Mouse (Mus musculus) forebrain, embryonic 11.5 days (tissue): ENCODE measurements around the gene Rpn2. TPM values are rescaled to one million over a fixed set of nuclear protein-coding genes. Genes with fewer than 3 reads are reported as not detected.
A peak's percentile ranks its signal among the peaks of the same experiment; 100 is the strongest.

Experiments used
- ATAC-seq: fragments of 200-750 bp; cut with Nextera tagmentation; replicated peaks from 2 replicates; pipeline ENCODE4 v1.8.0; 2017; ENCODE audit warnings: moderate TSS enrichment; ENCODE audit not compliant: low FRiP score
- DNase-seq: peaks from one replicate; pipeline ENCODE4 v3.0.0-alpha.2; 2017; ENCODE audit warnings: low spot score
- H3K27ac ChIP-seq: fragments of 300-500 bp; sonication (generic); 2 replicates; pipeline ENCODE4 v1.5.1; 2014; ENCODE audit warnings: low read depth, low read length
- H3K27me3 ChIP-seq: fragments of 300-500 bp; sonication (generic); 2 replicates; pipeline ENCODE4 v1.6.1; 2014; ENCODE audit warnings: mild to moderate bottlenecking, low read length, mixed read lengths; ENCODE audit not compliant: control insufficient read depth, insufficient read depth
- H3K36me3 ChIP-seq: fragments of 300-500 bp; sonication (generic); 2 replicates; pipeline ENCODE4 v1.6.1; 2014; ENCODE audit warnings: mild to moderate bottlenecking, low read length, moderate library complexity, mixed read lengths; ENCODE audit not compliant: control insufficient read depth, insufficient read depth
- H3K4me1 ChIP-seq: fragments of 300-500 bp; sonication (generic); replicated peaks from 2 replicates; pipeline ENCODE4 v1.6.1; 2014; ENCODE audit warnings: low read length, mixed read lengths; ENCODE audit not compliant: control insufficient read depth, insufficient read depth
- H3K4me2 ChIP-seq: fragments of 300-500 bp; sonication (generic); 2 replicates; pipeline ENCODE4 v1.6.1; 2014; ENCODE audit warnings: low read depth, mild to moderate bottlenecking, low read length, moderate library complexity, mixed read lengths; ENCODE audit not compliant: severe bottlenecking
- H3K4me3 ChIP-seq: fragments of 300-500 bp; sonication (generic); 2 replicates; pipeline ENCODE4 v1.5.1; 2014; ENCODE audit warnings: low read depth, low read length
- H3K9ac ChIP-seq: fragments of 300-500 bp; sonication (generic); 2 replicates; pipeline ENCODE4 v1.6.1; 2014; ENCODE audit warnings: low read length
- H3K9me3 ChIP-seq: fragments of 300-500 bp; sonication (generic); 2 replicates; pipeline ENCODE4 v1.6.1; 2016; ENCODE audit warnings: low read length, mixed read lengths; ENCODE audit not compliant: control insufficient read depth
- WGBS: fragments of 180-500 bp; shearing (Covaris S2); extraction: QIAGEN DNeasy Blood & Tissue Kit; methylation state at CpG from one replicate; pipeline ENCODE4 v1.1.7; 2014; 5-methylcytosine and 5-hydroxymethylcytosine counted together
- polyA plus RNA-seq: library from polyadenylated mRNA; unstranded; fragments of >200 nt; fragmentation: Nextera tagmentation; extraction: Ambion mirVana; gene quantifications from 2 replicates; pipeline ENCODE4 v1.2.1, GENCODE M21; 2014

Rpn2 gene
- polyA plus RNA-seq = 272 and 277 TPM in 2 replicates

DNA sequence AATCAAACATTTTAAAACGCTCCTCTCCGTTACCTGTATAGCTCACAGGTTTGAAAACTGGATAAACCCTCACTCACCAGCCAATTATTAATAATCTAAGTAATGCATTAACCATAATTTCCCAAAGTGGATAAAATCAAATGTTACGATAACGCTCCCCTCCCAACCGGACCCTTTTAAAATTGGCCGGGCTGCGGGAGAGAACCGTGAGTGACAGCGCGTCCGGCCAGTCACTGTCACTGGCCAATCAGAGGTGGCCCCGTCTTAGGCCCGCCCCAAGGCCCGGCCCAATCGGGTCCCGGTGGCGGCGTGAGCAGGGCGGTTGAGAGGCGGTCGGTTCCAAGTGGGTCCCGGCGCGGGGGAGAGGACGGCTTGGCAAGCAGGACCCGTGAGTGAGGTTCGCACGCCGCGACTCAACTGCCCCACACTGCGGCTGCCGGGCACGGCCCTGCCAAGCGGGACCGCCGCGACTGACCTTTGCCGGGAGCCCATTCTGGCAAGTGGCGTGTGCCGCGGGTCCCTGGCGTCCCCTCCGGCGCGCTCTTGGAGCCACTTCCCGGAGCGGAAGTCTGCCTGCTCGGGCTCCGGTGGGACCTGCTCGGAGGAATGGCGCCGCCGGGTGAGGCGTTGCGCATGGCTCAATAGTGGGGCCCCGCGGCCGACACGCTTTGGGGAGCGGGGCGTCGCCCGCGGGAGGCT is at the start of gene Rpn2:
TSS of gene Rpn2 (plus strand) at position 301 of the 699 bp plus-strand sequence.
- no peaks in the 10 kb centered on the region for H3K9me3 ChIP-seq
- under 1% methylated on average over 64 of the region's 64 CpGs for WGBS
- peaks cover 8% of the 10 kb centered on the region; the same call in 1 of the 2 replicates for H3K36me3 ChIP-seq
- H3K27me3 ChIP-seq = no peaks in the 10 kb centered on the region
- H3K4me3 ChIP-seq = peak within 1 kb of the TSS; percentile 87
- peak within 1 kb of the TSS; percentile 87 for H3K9ac ChIP-seq
- peak; percentile 98 for DNase-seq
- H3K4me1 ChIP-seq = peaks cover 12% of the 10 kb centered on the region
- peak within 1 kb of the TSS; percentile 81 for H3K4me2 ChIP-seq
- peak within 1 kb of the TSS; percentile 88 for H3K27ac ChIP-seq
- ATAC-seq = peak; percentile 100

DNA sequence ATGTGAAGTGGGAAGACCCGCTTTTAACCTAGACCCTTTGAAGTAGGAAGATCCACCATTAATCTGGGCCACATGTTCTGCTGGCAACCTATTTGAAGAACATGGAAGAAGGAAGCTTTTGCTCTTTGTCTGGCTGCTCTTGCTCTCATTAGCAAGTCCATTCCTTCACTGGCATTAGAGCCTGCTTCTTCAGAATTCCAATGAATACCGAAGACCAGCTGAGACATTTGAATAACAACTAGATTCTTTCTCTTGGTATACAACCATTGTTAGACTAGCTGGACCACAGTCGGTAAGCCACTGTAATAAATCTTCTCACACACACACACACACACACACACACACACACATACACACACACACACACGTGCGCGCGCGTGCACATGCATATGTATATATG is 42.9 kb upstream of the Rpn2 start:
- no peak overlapping the region for H3K4me3 ChIP-seq
- H3K27me3 ChIP-seq = no peaks in the 10 kb centered on the region
- no peak overlapping the region for H3K4me2 ChIP-seq
- no peaks in the 10 kb centered on the region for H3K9me3 ChIP-seq
- H3K27ac ChIP-seq = no peak overlapping the region
- ATAC-seq (no peak), DNase-seq (no peak)
- H3K4me1 ChIP-seq = no peaks in the 10 kb centered on the region
- 85% methylated on average over 8 of the region's 8 CpGs for WGBS
- H3K36me3 ChIP-seq = no peaks in the 10 kb centered on the region
- no peak overlapping the region for H3K9ac ChIP-seq

DNA sequence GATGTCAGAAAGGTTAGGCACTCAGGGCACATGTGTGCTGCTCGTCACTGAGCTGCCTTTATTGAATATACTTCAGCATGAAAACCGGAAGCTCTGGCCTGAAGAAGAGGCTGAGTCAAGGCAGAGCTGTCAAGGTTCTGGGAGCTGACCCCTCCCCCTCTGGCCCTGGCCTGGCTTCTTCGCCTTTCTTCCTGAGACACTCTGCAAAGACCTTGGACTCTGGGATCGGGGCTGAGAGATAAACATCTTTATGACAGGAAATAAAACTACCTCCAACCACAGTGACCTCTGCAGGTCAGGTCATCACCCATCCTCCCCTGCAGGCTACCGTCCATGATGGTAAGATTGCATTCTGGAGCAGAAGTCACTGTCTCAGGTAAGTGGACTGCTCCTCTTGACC is 33.8 kb upstream of the Rpn2 start:
- H3K27me3 ChIP-seq = no peaks in the 10 kb centered on the region
- H3K36me3 ChIP-seq = no peaks in the 10 kb centered on the region
- H3K9ac ChIP-seq = no peak overlapping the region
- H3K4me1 ChIP-seq = no peaks in the 10 kb centered on the region
- no peaks in the 10 kb centered on the region for H3K9me3 ChIP-seq
- no peak overlapping the region for H3K27ac ChIP-seq
- no peak overlapping the region for H3K4me3 ChIP-seq
- DNase-seq (no peak), ATAC-seq (no peak)
- WGBS = 73% methylated on average over 5 of the region's 5 CpGs
- H3K4me2 ChIP-seq = no peak overlapping the region

DNA sequence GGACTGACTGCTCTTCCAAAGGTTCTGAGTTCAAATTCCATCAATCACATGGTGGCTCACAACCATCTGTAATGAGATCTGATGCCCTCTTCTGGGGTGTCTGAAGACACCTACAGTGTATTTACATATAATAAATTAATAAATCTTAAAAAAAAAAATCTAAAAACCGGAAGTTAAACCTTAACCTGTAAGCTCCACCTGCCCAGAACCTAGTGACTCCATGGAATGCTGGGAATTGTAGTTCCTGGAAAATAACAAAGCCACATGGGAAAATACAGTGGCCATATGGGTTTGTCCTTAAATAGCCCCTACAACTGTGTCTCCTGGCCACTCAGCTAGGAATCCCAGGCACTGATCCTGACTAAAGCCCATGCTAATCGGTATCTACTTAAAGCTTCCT is 33.2 kb upstream of the Rpn2 start:
- H3K27ac ChIP-seq = no peak overlapping the region
- DNase-seq (no peak), ATAC-seq (no peak)
- H3K4me1 ChIP-seq = no peaks in the 10 kb centered on the region
- no peak overlapping the region for H3K4me3 ChIP-seq
- 72% methylated on average over 2 of the region's 2 CpGs for WGBS
- H3K27me3 ChIP-seq = no peaks in the 10 kb centered on the region
- H3K4me2 ChIP-seq = no peak overlapping the region
- no peaks in the 10 kb centered on the region for H3K36me3 ChIP-seq
- no peaks in the 10 kb centered on the region for H3K9me3 ChIP-seq
- H3K9ac ChIP-seq = no peak overlapping the region

DNA sequence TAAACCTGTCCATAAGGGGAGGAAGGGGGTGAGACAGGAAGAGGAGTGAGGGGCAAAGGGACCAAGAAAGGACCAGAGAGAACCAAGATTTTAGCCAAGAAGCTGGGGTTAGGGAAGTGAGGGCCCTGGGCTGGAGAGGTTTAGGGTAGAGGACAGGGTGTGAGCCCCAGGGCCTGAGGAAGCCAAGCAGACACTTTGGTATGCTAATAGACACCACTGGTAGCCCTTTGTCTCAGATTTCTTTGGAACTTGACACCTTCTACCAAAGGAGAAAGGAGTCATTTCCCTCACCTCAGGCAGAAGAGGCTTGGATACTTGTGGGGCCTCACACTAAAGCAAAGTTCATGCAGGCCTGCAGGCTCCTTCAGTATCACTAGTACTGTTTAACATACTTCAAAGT is 30.7 kb upstream of the Rpn2 start:
- no peak for ATAC-seq
- Histone ChIP-seq H3K27ac (no peak overlapping the region), H3K27me3 (no peaks in the 10 kb centered on the region), H3K36me3 (no peaks in the 10 kb centered on the region), H3K9ac (no peak overlapping the region), H3K4me2 (no peak overlapping the region), H3K4me3 (no peak overlapping the region), H3K4me1 (no peaks in the 10 kb centered on the region), H3K9me3 (no peaks in the 10 kb centered on the region)
- no peak for DNase-seq

DNA sequence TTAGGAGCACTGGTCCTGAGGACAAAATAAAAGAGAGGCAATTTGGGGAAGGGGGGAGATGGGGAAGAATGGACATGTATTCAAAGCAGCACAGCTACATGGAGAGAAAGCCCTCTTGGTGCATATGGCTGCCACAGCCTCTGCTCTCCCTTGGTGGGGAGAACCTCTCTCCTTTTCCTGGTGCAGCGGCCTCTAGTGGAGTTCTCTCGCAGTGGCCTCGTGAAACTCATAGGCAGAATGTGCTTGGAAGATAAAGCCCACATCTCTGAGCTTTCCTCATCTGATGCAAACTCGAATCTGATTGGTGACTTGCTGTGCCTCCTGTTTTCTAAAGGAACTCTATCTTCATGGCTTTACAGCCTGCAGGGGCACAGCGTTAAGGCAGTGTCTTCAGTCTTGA is 19.1 kb upstream of the Rpn2 start:
- DNase-seq (peak; percentile 74), ATAC-seq (no peak)
- Histone ChIP-seq H3K4me1 (no peaks in the 10 kb centered on the region), H3K27me3 (no peaks in the 10 kb centered on the region), H3K9ac (no peak overlapping the region), H3K4me3 (no peak overlapping the region), H3K9me3 (no peaks in the 10 kb centered on the region), H3K36me3 (no peaks in the 10 kb centered on the region), H3K27ac (no peak overlapping the region), H3K4me2 (no peak overlapping the region)
- WGBS = 5% methylated on average over 5 of the region's 5 CpGs

DNA sequence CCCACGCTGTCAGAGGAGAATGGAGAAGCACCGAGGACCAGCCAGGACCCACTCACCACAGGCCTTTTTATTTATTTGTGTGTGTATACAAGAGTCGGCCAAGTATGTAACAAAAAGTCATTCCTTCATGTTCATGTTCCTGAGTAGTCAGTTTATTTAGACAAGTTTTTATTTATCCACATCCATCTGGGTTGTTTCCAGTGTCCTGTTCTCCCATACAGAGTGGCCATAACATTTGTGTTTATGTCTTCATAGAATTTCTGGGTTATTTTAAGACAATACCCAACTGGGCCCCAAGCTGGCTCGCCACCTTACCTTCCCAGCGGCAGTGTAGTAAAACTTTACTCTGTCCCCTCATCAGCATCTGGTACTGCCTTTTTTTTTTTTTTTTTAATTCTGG is 16.9 kb upstream of the Rpn2 start:
- no peaks in the 10 kb centered on the region for H3K36me3 ChIP-seq
- no peak overlapping the region for H3K4me2 ChIP-seq
- H3K27ac ChIP-seq = no peak overlapping the region
- H3K4me3 ChIP-seq = no peak overlapping the region
- no peaks in the 10 kb centered on the region for H3K27me3 ChIP-seq
- WGBS = 87% methylated on average over 5 of the region's 5 CpGs
- no peak for ATAC-seq
- no peak for DNase-seq
- H3K9ac ChIP-seq = no peak overlapping the region
- H3K9me3 ChIP-seq = no peaks in the 10 kb centered on the region
- no peaks in the 10 kb centered on the region for H3K4me1 ChIP-seq

DNA sequence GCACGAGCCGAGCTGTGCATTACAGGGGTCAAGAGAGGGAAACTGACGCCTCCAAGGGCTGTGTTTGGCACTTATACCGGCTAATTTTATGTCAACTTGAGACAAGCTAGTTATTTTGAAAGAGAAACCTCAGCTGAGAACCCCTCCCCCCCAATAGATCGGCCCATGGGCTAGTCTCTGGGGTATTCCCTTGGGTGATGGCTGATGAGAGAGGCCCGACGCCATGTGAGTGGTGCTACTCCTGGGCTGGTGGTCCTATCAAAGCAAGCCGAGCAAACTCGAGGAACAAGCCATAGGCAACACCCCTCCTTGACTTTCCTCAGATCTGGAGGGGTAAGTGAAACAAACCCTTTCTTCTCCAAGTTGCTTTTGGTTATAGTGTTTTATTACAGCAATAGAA is 16.3 kb upstream of the Rpn2 start:
- H3K27me3 ChIP-seq = no peaks in the 10 kb centered on the region
- no peak overlapping the region for H3K27ac ChIP-seq
- no peak overlapping the region for H3K4me2 ChIP-seq
- WGBS = 82% methylated on average over 9 of the region's 9 CpGs
- no peaks in the 10 kb centered on the region for H3K9me3 ChIP-seq
- DNase-seq = no peak
- no peaks in the 10 kb centered on the region for H3K36me3 ChIP-seq
- no peak overlapping the region for H3K4me3 ChIP-seq
- no peaks in the 10 kb centered on the region for H3K4me1 ChIP-seq
- no peak overlapping the region for H3K9ac ChIP-seq
- no peak for ATAC-seq

DNA sequence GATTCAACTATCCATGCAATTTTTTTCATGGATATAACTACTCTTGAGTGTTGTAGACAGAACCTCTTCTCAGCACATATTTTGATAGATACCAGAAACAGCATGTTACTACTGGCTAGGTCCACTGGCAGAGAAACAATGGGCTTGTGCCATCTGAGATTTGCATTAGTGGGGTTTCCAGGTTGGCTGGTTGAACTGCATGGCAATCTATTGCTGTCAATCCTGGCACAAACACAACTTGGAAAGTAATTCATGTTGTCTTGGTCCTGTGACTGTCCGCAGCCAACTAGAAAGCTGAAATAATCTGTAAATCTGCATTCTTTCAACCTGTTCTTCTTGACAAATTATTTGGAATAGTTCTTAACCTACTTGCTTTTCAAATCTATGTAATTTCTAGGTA is 15.7 kb upstream of the Rpn2 start:
- no peak overlapping the region for H3K27ac ChIP-seq
- H3K27me3 ChIP-seq = no peaks in the 10 kb centered on the region
- H3K4me3 ChIP-seq = no peak overlapping the region
- ATAC-seq = no peak
- DNase-seq = no peak
- no peak overlapping the region for H3K9ac ChIP-seq
- no peak overlapping the region for H3K4me2 ChIP-seq
- H3K9me3 ChIP-seq = no peaks in the 10 kb centered on the region
- H3K36me3 ChIP-seq = no peaks in the 10 kb centered on the region
- no peaks in the 10 kb centered on the region for H3K4me1 ChIP-seq
- WGBS = 89% methylated on average over 1 of the region's 1 CpGs
